Mouse (Mus musculus): ENCODE results near the gene Olfr1243. TPM values are rescaled to one million over a fixed set of nuclear protein-coding genes. Genes with fewer than 3 reads are reported as not detected.

The Olfr1243 gene
- not detected for polyA plus RNA-seq (2017; shearing (Covaris generic))

GRCm38 (mm10) chr2:89531387-89531786 lies at the start of gene Olfr1243:
Gene Olfr1243, minus strand, starts transcription at chr2:89531487.

DNA sequence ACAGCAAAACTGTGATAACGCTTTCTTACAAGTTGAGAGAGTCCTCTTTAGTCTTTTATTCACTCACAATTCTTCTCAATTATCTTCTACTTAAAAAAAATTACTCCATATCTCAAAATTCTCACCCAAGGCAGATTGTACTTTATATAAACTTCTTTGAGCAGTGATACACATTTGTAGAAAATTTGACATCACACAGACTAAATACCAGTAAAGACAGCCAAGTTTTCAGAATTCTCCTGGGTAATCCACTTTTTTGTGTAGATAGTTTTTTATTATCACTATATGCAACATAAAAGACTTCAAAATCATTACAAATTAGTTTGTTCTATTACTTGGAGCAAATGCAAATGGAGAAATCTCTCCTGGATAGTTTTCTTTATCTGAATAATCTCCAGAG lies 47.1 kb upstream of the Olfr1243 start, which contains the start of gene Olfr1245:
Olfr1245 (minus strand) TSS at position 101 of the 400 bp plus-strand sequence.

DNA sequence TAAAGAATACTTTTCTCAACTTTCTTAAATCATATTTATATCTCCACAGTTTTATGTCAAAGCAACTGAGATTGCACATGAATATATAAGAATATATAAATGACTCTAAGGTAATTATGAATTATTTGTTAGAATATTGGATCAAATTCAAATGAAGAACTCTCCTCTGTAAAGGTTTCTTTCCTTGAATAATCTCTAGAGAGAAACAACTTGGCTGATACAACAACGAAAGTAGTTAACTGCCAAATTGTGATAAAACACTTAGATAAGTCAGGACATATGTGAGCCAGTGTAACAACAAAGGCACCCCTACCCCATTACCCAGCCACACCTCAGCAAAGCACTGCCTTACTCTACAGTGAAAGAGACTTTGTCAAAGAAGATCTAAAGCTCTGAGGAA lies 33.1 kb downstream of the Olfr1243 start, which contains the start of gene Olfr1242:
Olfr1242 (minus strand) TSS at position 101 of the 400 bp plus-strand sequence.

DNA sequence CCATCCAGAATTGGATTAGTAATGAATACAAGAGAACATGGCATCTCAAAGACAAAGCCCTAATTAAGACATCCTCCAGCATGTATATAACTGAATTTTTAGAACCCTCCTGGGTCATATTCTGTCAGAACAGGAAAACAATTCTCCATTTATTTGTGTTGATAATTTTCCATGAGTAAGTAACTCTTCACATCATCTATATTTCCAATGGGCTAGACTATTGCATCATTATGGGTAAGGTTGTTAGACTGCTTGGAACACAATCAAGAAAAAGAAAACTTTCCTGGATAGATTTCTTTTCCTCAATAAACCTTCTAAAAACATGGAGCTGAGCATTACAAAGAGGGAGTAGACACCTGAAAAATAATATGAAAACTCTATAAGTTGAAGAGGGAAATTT lies 44.3 kb downstream of the Olfr1243 start, which contains the start of gene Olfr1241:
Olfr1241 (minus strand) TSS at position 101 of the 400 bp plus-strand sequence.

Other genes with a start within 250 kb of the Olfr1243 start
- not detected for gene Olfr1229, start 243.5 kb downstream of the Olfr1243 start, polyA plus RNA-seq (2017; shearing (Covaris generic))
- gene Olfr1230, start 234.2 kb downstream of the Olfr1243 start, polyA plus RNA-seq (2017; shearing (Covaris generic)): not detected
- gene Olfr1231, start 224.4 kb downstream of the Olfr1243 start, polyA plus RNA-seq (2017; shearing (Covaris generic)): not detected
- not detected for gene Olfr1232, start 201.8 kb downstream of the Olfr1243 start, polyA plus RNA-seq (2017; shearing (Covaris generic))
- gene Olfr1233, start 189.1 kb downstream of the Olfr1243 start, polyA plus RNA-seq (2017; shearing (Covaris generic)): 0.04 TPM
- not detected for gene Olfr1234, start 166.6 kb downstream of the Olfr1243 start, polyA plus RNA-seq (2017; shearing (Covaris generic))
- gene Olfr1238, start 121.8 kb downstream of the Olfr1243 start, polyA plus RNA-seq (2017; shearing (Covaris generic)): not detected
- not detected for gene Olfr1239, start 111.1 kb downstream of the Olfr1243 start, polyA plus RNA-seq (2017; shearing (Covaris generic))
- not detected for gene Olfr1240, start 88.5 kb downstream of the Olfr1243 start, polyA plus RNA-seq (2017; shearing (Covaris generic))
- not detected for gene Olfr1241, start 44.4 kb downstream of the Olfr1243 start, polyA plus RNA-seq (2017; shearing (Covaris generic))
- not detected for gene Olfr1242, start 33.2 kb downstream of the Olfr1243 start, polyA plus RNA-seq (2017; shearing (Covaris generic))
- gene Olfr1245, start 47.0 kb upstream of the Olfr1243 start, polyA plus RNA-seq (2017; shearing (Covaris generic)): not detected
- not detected for gene Olfr1246, start 61.7 kb upstream of the Olfr1243 start, polyA plus RNA-seq (2017; shearing (Covaris generic))
- 0.02 TPM for gene Olfr1247, start 82.6 kb upstream of the Olfr1243 start, polyA plus RNA-seq (2017; shearing (Covaris generic))
- not detected for gene Olfr1248, start 86.8 kb upstream of the Olfr1243 start, polyA plus RNA-seq (2017; shearing (Covaris generic))
- gene Olfr1249, start 103.5 kb upstream of the Olfr1243 start, polyA plus RNA-seq (2017; shearing (Covaris generic)): not detected
- gene Olfr1250, start 130.0 kb upstream of the Olfr1243 start, polyA plus RNA-seq (2017; shearing (Covaris generic)): not detected
- gene Olfr1251, start 140.4 kb upstream of the Olfr1243 start, polyA plus RNA-seq (2017; shearing (Covaris generic)): not detected
- not detected for gene Olfr1252, start 193.5 kb upstream of the Olfr1243 start, polyA plus RNA-seq (2017; shearing (Covaris generic))
- gene Olfr1253, start 225.6 kb upstream of the Olfr1243 start, polyA plus RNA-seq (2017; shearing (Covaris generic)): not detected

Data from CD4-positive, CD25-positive, alpha-beta regulatory T cell (primary cell).